Mouse (Mus musculus): Measurements from ENCODE around the gene Ptpn9. TPM values are rescaled to one million over a fixed set of nuclear protein-coding genes. Genes with fewer than 3 reads are reported as not detected.

Ptpn9 gene
- polyA plus RNA-seq (2017; shearing (Covaris generic)): 3.9 TPM

GRCm38 (mm10) chr9:56994286-56995197 is at the start of gene Ptpn9:
Gene Ptpn9 (plus strand): TSS chr9:56994923.

GRCm38 (mm10) chr9:56950414-56951400 is 44.0 kb upstream of the Ptpn9 start, which contains the start of gene Snupn:
Gene Snupn (plus strand): TSS chr9:56950878.

DNA sequence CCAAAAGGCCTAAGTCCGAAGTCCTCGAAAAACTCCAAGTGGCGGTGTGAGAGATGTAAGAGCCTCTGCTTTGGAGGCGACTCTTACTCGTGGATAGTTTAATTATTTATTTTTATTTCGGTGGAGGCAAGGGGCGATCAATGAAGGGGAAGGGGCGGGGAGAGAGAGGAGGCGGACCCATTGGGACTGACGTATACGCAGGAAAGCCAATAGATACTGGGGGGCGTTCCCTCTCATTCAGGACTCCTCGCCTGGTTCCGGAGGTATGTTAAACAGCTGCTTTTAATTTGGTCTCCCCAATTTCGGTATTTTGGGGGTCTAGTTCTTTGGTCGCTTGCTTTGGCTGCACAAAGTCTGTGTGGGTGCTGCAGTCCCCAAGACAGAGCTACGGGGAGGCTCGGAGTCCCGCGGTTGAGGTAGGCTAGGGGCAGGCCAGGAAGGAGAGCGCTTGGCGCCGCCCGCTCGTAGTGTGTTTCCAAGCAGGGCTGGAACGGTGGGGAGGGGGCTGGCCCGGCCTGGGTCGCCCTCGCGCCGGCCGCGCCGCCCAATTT is 77.2 kb downstream of the Ptpn9 start, which contains the start of gene Sin3a:
TSS of gene Sin3a (plus strand) at position 240 of the 551 bp plus-strand sequence.

Other genes starting within 250 kb of the Ptpn9 start
- gene Lingo1, start 198.5 kb upstream of the Ptpn9 start, polyA plus RNA-seq (2017; shearing (Covaris generic)): not detected
- gene Odf3l1, start 130.2 kb upstream of the Ptpn9 start, polyA plus RNA-seq (2017; shearing (Covaris generic)): not detected
- gene Cspg4, start 129.9 kb upstream of the Ptpn9 start, polyA plus RNA-seq (2017; shearing (Covaris generic)): 0.13 TPM
- 13.3 TPM for gene Snx33, start 66.6 kb upstream of the Ptpn9 start, polyA plus RNA-seq (2017; shearing (Covaris generic))
- gene Imp3, start 57.4 kb upstream of the Ptpn9 start, polyA plus RNA-seq (2017; shearing (Covaris generic)): 24.0 TPM
- 20.0 TPM for gene Snupn, start 44.0 kb upstream of the Ptpn9 start, polyA plus RNA-seq (2017; shearing (Covaris generic))
- gene Sin3a, start 77.1 kb downstream of the Ptpn9 start, polyA plus RNA-seq (2017; shearing (Covaris generic)): 51.2 TPM
- 71.6 TPM for gene Man2c1, start 135.8 kb downstream of the Ptpn9 start, polyA plus RNA-seq (2017; shearing (Covaris generic))
- gene Neil1, start 153.4 kb downstream of the Ptpn9 start, polyA plus RNA-seq (2017; shearing (Covaris generic)): 37.7 TPM
- 306 TPM for gene Commd4, start 163.4 kb downstream of the Ptpn9 start, polyA plus RNA-seq (2017; shearing (Covaris generic))
- not detected for gene Trcg1, start 241.6 kb downstream of the Ptpn9 start, polyA plus RNA-seq (2017; shearing (Covaris generic))

All from activated CD4-positive, CD25-positive, alpha-beta regulatory T cell, adult 9 weeks (primary cell).